Mouse (Mus musculus) testis, adult 2 months (tissue): Measurements from ENCODE around the gene Bcl7a.

Experiments
- CTCF ChIP-seq: fragments of 200-500 bp; IDR thresholded peaks from 2 replicates; pipeline ENCODE4 v1.5.1; 2012; ENCODE audit warnings: low read depth, mild to moderate bottlenecking, inconsistent platforms, low read length, moderate library complexity; ENCODE audit not compliant: control insufficient read depth, insufficient read depth, insufficient replicate concordance
- POLR2A ChIP-seq: fragments of 200-500 bp; IDR thresholded peaks from 2 replicates; pipeline ENCODE4 v1.6.1; 2012; ENCODE audit warnings: low read depth, mild to moderate bottlenecking, inconsistent platforms, low read length, moderate library complexity; ENCODE audit not compliant: control insufficient read depth

DNA sequence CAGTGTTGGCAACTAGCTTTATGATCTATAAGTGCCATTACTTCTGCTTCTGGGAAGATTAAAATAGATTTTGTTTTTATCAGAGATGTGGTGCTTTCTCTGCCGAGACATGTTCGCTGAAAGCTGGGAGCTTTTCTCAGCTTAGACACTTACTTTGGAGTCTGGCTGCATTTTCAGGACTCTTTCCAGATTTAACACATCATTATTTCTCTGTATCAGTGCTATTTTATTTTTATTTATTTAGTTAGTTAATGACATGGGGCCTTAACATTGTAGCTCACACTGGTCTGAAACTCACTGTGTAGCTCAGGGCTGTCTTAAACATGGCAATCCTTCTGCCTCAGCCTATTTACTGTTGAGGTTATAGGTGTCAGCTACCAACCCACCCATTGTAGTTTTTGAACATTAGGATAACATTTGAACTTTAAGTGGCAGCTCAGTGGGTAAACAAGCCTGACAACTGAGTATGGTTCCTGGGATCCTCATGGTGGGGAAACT lies 70.3 kb downstream of the Bcl7a start:
- TF ChIP-seq POLR2A (no peak), CTCF (no peak)
